Mouse (Mus musculus): ENCODE data around the gene Plscr3.

GRCm38 (mm10) chr11:69879711-69880110 is 33.5 kb downstream of the Plscr3 start:
- TF ChIP-seq POLR2A (IDR thresholded peaks at IDR 0.05; ENCODE audit: borderline replicate concordance, insufficient read depth, low read length) = no peak
- TF ChIP-seq CTCF (IDR thresholded peaks at IDR 0.05; ENCODE audit: borderline replicate concordance, insufficient read depth, low read depth, low read length) = no peak

Data from cerebellum, adult 2 months (tissue).